Comparison of ENCODE assay signal across 23 mouse cellular contexts in the genomic region with DNA sequence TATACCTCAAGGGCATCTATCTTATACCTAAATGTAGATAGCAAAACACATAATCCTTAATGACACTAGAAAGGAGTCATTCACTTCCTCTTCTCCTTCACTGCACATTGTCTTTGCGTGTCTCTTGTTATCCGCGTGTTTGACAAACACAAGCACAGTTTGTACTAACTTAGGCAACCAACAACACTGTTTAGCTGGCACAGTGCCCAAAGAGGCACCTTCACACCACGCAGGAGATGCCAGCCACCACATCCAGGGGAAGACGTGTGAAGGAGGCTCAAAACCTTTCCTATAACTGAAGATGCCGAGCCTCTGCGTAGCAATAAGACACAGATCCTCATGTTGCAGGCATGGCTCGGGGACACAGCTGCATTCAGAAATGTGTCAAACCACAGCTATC.
DNase-seq lines count a peak whose midpoint lies in the region; ATAC-seq and TF ChIP-seq lines count a peak whose summit lies in the region.
"Had no signal": no experiment of that assay in that cellular context is flagged by ENCODE, and none has a peak within 500 bp of the region (broad histone marks: within the 10 kb centered on the region; RNA-seq: fewer than 3 reads in every experiment).

No protein-coding gene starts in this region.

- DNase-seq in heart, postnatal 0 days (ENCODE audit: low spot score), result no peak
- DNase-seq in heart, adult 8-10 months (ENCODE audit: low spot score), result no peak
- DNase-seq in liver, adult 2 months (ENCODE audit: extremely low read depth, low read depth, low spot score), result peak; percentile 51
- DNase-seq in liver, embryonic 11.5 days (ENCODE audit: low spot score), result no peak
- peak; percentile 2 to 7 for DNase-seq in thymus, postnatal 36 days
- no peak for DNase-seq in thymus, postnatal 0 days (ENCODE audit: low spot score)
- DNase-seq: adrenal gland, postnatal 10 days; cerebellum, adult 18-20 months; cerebellum, postnatal 25 days; kidney, adult 8-10 months; kidney, postnatal 10 days; lung, postnatal 36 days; right cerebral cortex, postnatal 14 days had no signal

- H3K9me3 ChIP-seq in heart, postnatal 0 days (replicated peaks; ENCODE audit: control insufficient read depth, low read length), result no peaks in the 10 kb centered on the region
- H3K9me3 ChIP-seq in liver, embryonic 11.5 days (ENCODE audit: control insufficient read depth, low read length), result no peaks in the 10 kb centered on the region
- H3K9me3 ChIP-seq: embryonic facial prominence, embryonic 12.5 days; forebrain, embryonic 15.5 days; intestine, embryonic 15.5 days; lung, embryonic 15.5 days; megakaryocyte, embryonic 14.5 days; midbrain, embryonic 13.5 days had no signal

- H3K27ac ChIP-seq in heart, postnatal 0 days (ENCODE audit: low read depth), result no peak overlapping the region
- no peak overlapping the region for H3K27ac ChIP-seq in liver, adult 2 months (replicated peaks; ENCODE audit: insufficient read depth, low read depth, low read length)
- no peak overlapping the region for H3K27ac ChIP-seq in liver, embryonic 11.5 days (ENCODE audit: low read depth, low read length)
- H3K27ac ChIP-seq: embryonic facial prominence, embryonic 12.5 days; forebrain, embryonic 15.5 days; heart, adult 2 months; intestine, embryonic 15.5 days; liver, embryonic 14.5 days; lung, embryonic 15.5 days; midbrain, embryonic 13.5 days had no signal

- H3K4me1 ChIP-seq in heart, postnatal 0 days (ENCODE audit: control insufficient read depth, insufficient read depth), result peaks cover 10% of the 10 kb centered on the region; the same call in 1 of the 2 replicates
- no peaks in the 10 kb centered on the region; the same call in 1 of the 2 replicates for H3K4me1 ChIP-seq in liver, adult 2 months (ENCODE audit: control insufficient read depth, insufficient read depth, low read length)
- no peaks in the 10 kb centered on the region for H3K4me1 ChIP-seq in liver, embryonic 11.5 days (replicated peaks; ENCODE audit: control insufficient read depth, insufficient read depth, low read length)
- H3K4me1 ChIP-seq: embryonic facial prominence, embryonic 12.5 days; intestine, embryonic 15.5 days; lung, embryonic 15.5 days; megakaryocyte, embryonic 14.5 days had no signal

- no peak for TF ChIP-seq EP300 in heart, postnatal 0 days (IDR thresholded peaks at IDR 0.05; ENCODE audit: low read depth)

- TF ChIP-seq POLR2A in liver, adult 2 months (IDR thresholded peaks at IDR 0.05; ENCODE audit: extremely low read depth, insufficient read depth, low read length), result no peak

- H3K79me2 ChIP-seq in liver, adult 2 months (ENCODE audit: control insufficient read depth, insufficient read depth, low read length), result 0 out of 2 replicates have a peak, but pooled peaks cover 5% of the 10 kb centered on the region

- H3K27me3 ChIP-seq in heart, postnatal 0 days (ENCODE audit: control insufficient read depth, insufficient read depth, low read length), result no peaks in the 10 kb centered on the region
- no peaks in the 10 kb centered on the region for H3K27me3 ChIP-seq in liver, adult 2 months (ENCODE audit: control insufficient read depth, insufficient read depth, low read length)
- H3K27me3 ChIP-seq in liver, embryonic 11.5 days (replicated peaks; ENCODE audit: control insufficient read depth, insufficient read depth, low read length), result no peaks in the 10 kb centered on the region
- H3K27me3 ChIP-seq: embryonic facial prominence, embryonic 12.5 days; forebrain, embryonic 15.5 days; intestine, embryonic 15.5 days; lung, embryonic 15.5 days; megakaryocyte, embryonic 14.5 days; midbrain, embryonic 13.5 days had no signal

- no peak overlapping the region for H3K9ac ChIP-seq in heart, postnatal 0 days (replicated peaks; ENCODE audit: low read depth, low read length)
- no peak overlapping the region for H3K9ac ChIP-seq in liver, adult 2 months (ENCODE audit: low read depth, low read length)
- no peak overlapping the region for H3K9ac ChIP-seq in liver, embryonic 11.5 days (ENCODE audit: low read depth, low read length)
- H3K9ac ChIP-seq: embryonic facial prominence, embryonic 12.5 days; forebrain, embryonic 15.5 days; intestine, embryonic 15.5 days; liver, embryonic 14.5 days; lung, embryonic 15.5 days; midbrain, embryonic 13.5 days had no signal

- TF ChIP-seq CTCF in heart, postnatal 0 days (IDR thresholded peaks at IDR 0.05; ENCODE audit: low read depth), result no peak
- TF ChIP-seq CTCF in liver, adult 2 months (IDR thresholded peaks at IDR 0.05; ENCODE audit: low read depth, low read length), result no peak

- no peak overlapping the region for H3K4me3 ChIP-seq in heart, postnatal 0 days (ENCODE audit: low read depth, low read length)
- no peak overlapping the region for H3K4me3 ChIP-seq in liver, adult 2 months (ENCODE audit: insufficient read depth, low read depth, low read length)
- H3K4me3 ChIP-seq in liver, embryonic 11.5 days (ENCODE audit: low read depth, low read length), result no peak overlapping the region
- H3K4me3 ChIP-seq: embryonic facial prominence, embryonic 12.5 days; forebrain, embryonic 15.5 days; heart, adult 2 months; intestine, embryonic 15.5 days; lung, embryonic 15.5 days; megakaryocyte, embryonic 14.5 days; midbrain, embryonic 13.5 days had no signal

- H3K36me3 ChIP-seq in heart, postnatal 0 days (replicated peaks; ENCODE audit: control insufficient read depth, insufficient read depth, low read length), result no peaks in the 10 kb centered on the region
- H3K36me3 ChIP-seq in liver, adult 2 months (ENCODE audit: control insufficient read depth, insufficient read depth, low read length), result no peaks in the 10 kb centered on the region
- no peaks in the 10 kb centered on the region for H3K36me3 ChIP-seq in liver, embryonic 11.5 days (ENCODE audit: control insufficient read depth, insufficient read depth, low read length)
- H3K36me3 ChIP-seq: embryonic facial prominence, embryonic 12.5 days; forebrain, embryonic 15.5 days; intestine, embryonic 15.5 days; lung, embryonic 15.5 days; midbrain, embryonic 13.5 days had no signal

- WGBS in heart, postnatal 0 days, result 44% methylated on average over 8 of the region's 8 CpGs
- 47% methylated on average over 8 of the region's 8 CpGs for WGBS in liver, adult 2 months
- 78% methylated on average over 8 of the region's 8 CpGs for WGBS in liver, embryonic 11.5 days

- ATAC-seq in heart, postnatal 0 days (ENCODE audit: insufficient read depth, low read depth), result peak; percentile 55; the same call in 1 of the 2 replicates
- no peak for ATAC-seq in liver, embryonic 11.5 days (replicated peaks; ENCODE audit: low FRiP score)
- ATAC-seq in activated CD4-positive, CD25-positive, alpha-beta regulatory T cell, adult 4 months, result no peak
- ATAC-seq: forebrain, embryonic 15.5 days; hindbrain, embryonic 16.5 days; intestine, embryonic 15.5 days; midbrain, embryonic 13.5 days had no signal

- H3K4me2 ChIP-seq in heart, postnatal 0 days (ENCODE audit: low read depth, low read length), result no peak overlapping the region
- H3K4me2 ChIP-seq in liver, embryonic 11.5 days, result no peak overlapping the region
- H3K4me2 ChIP-seq: embryonic facial prominence, embryonic 12.5 days; forebrain, embryonic 15.5 days; intestine, embryonic 15.5 days; lung, embryonic 15.5 days; midbrain, embryonic 13.5 days had no signal

Comparison
In these comparisons a context has a peak if more than half of its experiments do, and no peak if none do; other contexts are left out.
1. DNase-seq: peak in liver, adult 2 months (single experiment) and thymus, postnatal 36 days (2 of 2); none in heart, postnatal 0 days (single experiment), heart, adult 8-10 months (single experiment), liver, embryonic 11.5 days (single experiment) and thymus, postnatal 0 days (single experiment).